Mouse (Mus musculus): ENCODE measurements around the gene Ptpre. TPM values are rescaled to one million over a fixed set of nuclear protein-coding genes. Genes with fewer than 3 reads are reported as not detected.
"Not testable (repeated sequence)": the region's sequence is repeated elsewhere in the genome, so short reads cannot be mapped to it uniquely, and the experiment has no call there.

Ptpre gene
- polyA plus RNA-seq, 1 experiment from 2014 or later, result 4.9 TPM

GRCm38 (mm10) chr7:135655113-135655512 lies 117.8 kb downstream of the Ptpre start:
- no peak overlapping the region for H3K4me3 ChIP-seq
- 80% methylated on average over 4 of the region's 4 CpGs for WGBS
- no peak for ATAC-seq (ENCODE audit: insufficient number of reproducible peaks, low FRiP score, low TSS enrichment, low read depth)
- H3K36me3 ChIP-seq, result no peaks in the 10 kb centered on the region
- no peak overlapping the region for H3K9ac ChIP-seq
- no peaks in the 10 kb centered on the region for H3K9me3 ChIP-seq
- no peak overlapping the region for H3K4me2 ChIP-seq
- H3K4me1 ChIP-seq, result peaks cover 12% of the 10 kb centered on the region
- no peak overlapping the region for H3K27ac ChIP-seq
- no peaks in the 10 kb centered on the region for H3K27me3 ChIP-seq

- Histone ChIP-seq H3K4me2 (no peak overlapping the region), H3K4me3 (no peak overlapping the region), H3K27me3 (no peaks in the 10 kb centered on the region), H3K36me3 (no peaks in the 10 kb centered on the region), H3K9ac (no peak overlapping the region), H3K4me1 (peaks cover 2% of the 10 kb centered on the region), H3K9me3 (no peaks in the 10 kb centered on the region), H3K27ac (no peak overlapping the region)
- no peak for ATAC-seq (ENCODE audit: insufficient number of reproducible peaks, low FRiP score, low TSS enrichment, low read depth)
- WGBS, result 89% methylated on average over 7 of the region's 7 CpGs
Observed at GRCm38 (mm10) chr7:135658150-135658549, 120.9 kb downstream of the Ptpre start.

GRCm38 (mm10) chr7:135659314-135659935 lies 122.1 kb downstream of the Ptpre start:
- no peaks in the 10 kb centered on the region for H3K36me3 ChIP-seq
- no peaks in the 10 kb centered on the region for H3K9me3 ChIP-seq
- no peaks in the 10 kb centered on the region for H3K4me1 ChIP-seq
- no peak for ATAC-seq (ENCODE audit: insufficient number of reproducible peaks, low FRiP score, low TSS enrichment, low read depth)
- no peaks in the 10 kb centered on the region for H3K27me3 ChIP-seq
- H3K9ac ChIP-seq, result no peak overlapping the region
- WGBS, result 79% methylated on average over 5 of the region's 5 CpGs
- no peak overlapping the region for H3K4me2 ChIP-seq
- H3K27ac ChIP-seq, result no peak overlapping the region
- no peak overlapping the region for H3K4me3 ChIP-seq

DNA sequence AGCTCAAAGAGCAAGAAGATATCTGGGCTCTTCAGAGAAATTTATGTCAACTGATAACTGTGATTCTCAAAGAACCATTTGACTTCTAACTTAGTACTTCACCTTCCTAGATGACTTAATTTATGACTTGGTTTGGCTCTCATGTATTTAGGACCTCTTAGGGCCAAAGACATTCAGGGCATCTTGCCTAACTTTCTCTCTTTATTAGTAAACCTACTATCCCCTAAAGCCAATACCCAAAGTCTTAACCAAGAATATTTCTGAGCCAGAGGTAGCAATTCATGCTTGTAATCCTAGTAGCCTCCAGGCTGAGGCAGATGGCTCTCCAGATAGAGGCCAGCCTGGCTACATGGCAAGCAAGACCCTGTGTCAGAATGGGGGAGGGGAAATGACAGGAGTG lies 123.0 kb downstream of the Ptpre start:
- no peaks in the 10 kb centered on the region for H3K4me1 ChIP-seq
- H3K27ac ChIP-seq, result no peak overlapping the region
- no peaks in the 10 kb centered on the region for H3K9me3 ChIP-seq
- H3K27me3 ChIP-seq, result no peaks in the 10 kb centered on the region
- H3K36me3 ChIP-seq, result no peaks in the 10 kb centered on the region
- no peak for ATAC-seq (ENCODE audit: insufficient number of reproducible peaks, low FRiP score, low TSS enrichment, low read depth)
- no peak overlapping the region for H3K4me3 ChIP-seq
- no peak overlapping the region for H3K4me2 ChIP-seq
- no peak overlapping the region for H3K9ac ChIP-seq

- H3K9ac ChIP-seq, result no peak overlapping the region
- no peak overlapping the region for H3K4me2 ChIP-seq
- H3K9me3 ChIP-seq, result no peaks in the 10 kb centered on the region
- H3K27me3 ChIP-seq, result no peaks in the 10 kb centered on the region
- no peaks in the 10 kb centered on the region for H3K36me3 ChIP-seq
- H3K4me3 ChIP-seq, result no peak overlapping the region
- H3K27ac ChIP-seq, result no peak overlapping the region
- H3K4me1 ChIP-seq, result no peaks in the 10 kb centered on the region; the same call in 1 of the 2 replicates
- WGBS, result 63% methylated on average over 7 of the region's 7 CpGs
- ATAC-seq (ENCODE audit: insufficient number of reproducible peaks, low FRiP score, low TSS enrichment, low read depth), result no peak
Observed at GRCm38 (mm10) chr7:135664211-135664610, 126.9 kb downstream of the Ptpre start.

- H3K4me3 ChIP-seq, result no peak overlapping the region
- H3K4me2 ChIP-seq, result no peak overlapping the region
- no peaks in the 10 kb centered on the region for H3K9me3 ChIP-seq
- no peaks in the 10 kb centered on the region for H3K36me3 ChIP-seq
- whole genome bisulfite sequencing, result 81% methylated on average over 2 of the region's 2 CpGs
- ATAC-seq (ENCODE audit: insufficient number of reproducible peaks, low FRiP score, low TSS enrichment, low read depth), result no peak
- no peak overlapping the region for H3K9ac ChIP-seq
- H3K27me3 ChIP-seq, result no peaks in the 10 kb centered on the region
- H3K27ac ChIP-seq, result no peak overlapping the region
- H3K4me1 ChIP-seq, result no peaks in the 10 kb centered on the region; the same call in 1 of the 2 replicates
Observed at GRCm38 (mm10) chr7:135666314-135666713, 129.0 kb downstream of the Ptpre start.

GRCm38 (mm10) chr7:135668852-135669739 lies 131.8 kb downstream of the Ptpre start:
- H3K36me3 ChIP-seq, result no peaks in the 10 kb centered on the region
- no peak overlapping the region for H3K4me2 ChIP-seq
- ATAC-seq (ENCODE audit: insufficient number of reproducible peaks, low FRiP score, low TSS enrichment, low read depth), result no peak
- H3K9me3 ChIP-seq, result no peaks in the 10 kb centered on the region
- no peak overlapping the region for H3K27ac ChIP-seq
- no peak overlapping the region for H3K4me3 ChIP-seq
- 33% methylated on average over 16 of the region's 16 CpGs for WGBS
- no peak overlapping the region for H3K9ac ChIP-seq
- no peaks in the 10 kb centered on the region for H3K27me3 ChIP-seq
- no peaks in the 10 kb centered on the region; the same call in 1 of the 2 replicates for H3K4me1 ChIP-seq

DNA sequence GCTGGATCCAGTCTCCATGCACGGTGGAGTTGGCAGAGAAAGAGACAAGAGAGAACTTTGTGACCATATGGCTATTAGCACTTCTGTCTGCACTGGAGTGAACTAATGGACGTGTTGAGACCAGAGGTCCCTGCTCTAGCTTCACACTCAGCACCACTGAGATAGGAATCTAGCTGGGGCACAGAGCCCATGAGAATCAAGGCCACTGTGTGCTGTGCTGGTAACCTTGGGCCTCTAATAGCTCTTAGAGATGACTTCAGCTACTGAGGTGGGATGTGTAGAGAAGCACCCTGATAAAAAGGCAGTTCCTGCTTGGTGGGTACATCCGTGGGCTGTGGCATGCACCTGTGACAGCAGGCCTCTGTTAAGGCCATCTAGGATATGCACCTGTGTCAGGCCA lies 136.3 kb downstream of the Ptpre start:
- no peak overlapping the region for H3K27ac ChIP-seq

DNA sequence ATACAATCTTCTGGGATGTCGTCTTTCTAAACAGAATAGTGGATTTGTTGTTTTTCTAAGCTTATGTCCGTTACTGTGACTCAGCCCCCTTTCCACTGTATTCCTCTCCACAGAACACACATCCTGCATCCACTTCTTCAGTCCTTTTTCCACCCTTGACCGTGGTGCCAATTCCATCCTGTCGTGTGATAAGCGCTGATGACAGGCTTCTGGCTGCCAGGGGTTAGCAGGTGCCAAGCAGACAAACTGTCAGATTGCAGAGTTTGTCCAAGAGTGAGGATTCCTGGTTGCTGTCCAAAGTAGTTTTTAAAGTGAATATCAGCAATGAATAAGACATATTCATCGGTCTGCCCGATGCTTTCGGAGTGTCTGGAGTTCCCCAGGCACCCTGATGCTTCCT lies 139.4 kb downstream of the Ptpre start:
- 76% methylated on average over 8 of the region's 8 CpGs for WGBS
- H3K4me2 ChIP-seq, result no peak overlapping the region
- no peaks in the 10 kb centered on the region for H3K9me3 ChIP-seq
- no peaks in the 10 kb centered on the region for H3K27me3 ChIP-seq
- H3K9ac ChIP-seq, result no peak overlapping the region
- no peak overlapping the region for H3K27ac ChIP-seq
- H3K4me1 ChIP-seq, result no peaks in the 10 kb centered on the region
- no peak overlapping the region for H3K4me3 ChIP-seq
- ATAC-seq (ENCODE audit: insufficient number of reproducible peaks, low FRiP score, low TSS enrichment, low read depth), result no peak
- no peaks in the 10 kb centered on the region for H3K36me3 ChIP-seq

More for the DNA sequence above, 136.3 kb downstream of the Ptpre start:
- Histone ChIP-seq H3K36me3 (no peaks in the 10 kb centered on the region), H3K27me3 (no peaks in the 10 kb centered on the region), H3K9me3 (no peaks in the 10 kb centered on the region), H3K4me3 (no peak overlapping the region), H3K4me2 (no peak overlapping the region), H3K4me1 (no peaks in the 10 kb centered on the region; the same call in 1 of the 2 replicates), H3K9ac (no peak overlapping the region)
- no peak for ATAC-seq (ENCODE audit: insufficient number of reproducible peaks, low FRiP score, low TSS enrichment, low read depth)
- WGBS, result 57% methylated on average over 3 of the region's 3 CpGs

DNA sequence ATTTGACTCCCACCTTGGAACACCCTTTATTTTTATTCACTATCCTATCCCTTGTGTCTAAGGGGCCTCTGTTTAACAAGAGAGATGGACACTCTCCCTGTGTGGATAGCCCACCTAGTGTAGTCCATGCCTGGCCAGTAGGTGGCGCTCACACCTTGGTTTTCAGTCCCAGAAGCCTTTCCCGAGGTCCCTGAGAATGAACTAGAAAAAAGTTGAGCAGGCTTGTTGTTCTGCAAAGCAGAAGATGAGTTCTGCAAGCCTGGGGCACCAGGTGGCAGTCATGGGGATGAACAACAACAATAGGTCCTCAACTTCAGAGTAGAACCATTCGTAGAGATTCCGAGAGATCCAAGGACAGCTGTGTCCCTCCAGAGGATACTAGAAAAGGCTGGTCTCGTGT lies 143.1 kb downstream of the Ptpre start:
- no peak for ATAC-seq (ENCODE audit: insufficient number of reproducible peaks, low FRiP score, low TSS enrichment, low read depth)
- peaks cover 6% of the 10 kb centered on the region for H3K36me3 ChIP-seq
- no peaks in the 10 kb centered on the region for H3K27me3 ChIP-seq
- H3K4me2 ChIP-seq, result no peak overlapping the region
- H3K27ac ChIP-seq, result no peak overlapping the region
- no peaks in the 10 kb centered on the region for H3K4me1 ChIP-seq
- H3K9me3 ChIP-seq, result no peaks in the 10 kb centered on the region
- 70% methylated on average over 5 of the region's 5 CpGs for WGBS
- H3K4me3 ChIP-seq, result no peak overlapping the region
- H3K9ac ChIP-seq, result no peak overlapping the region

DNA sequence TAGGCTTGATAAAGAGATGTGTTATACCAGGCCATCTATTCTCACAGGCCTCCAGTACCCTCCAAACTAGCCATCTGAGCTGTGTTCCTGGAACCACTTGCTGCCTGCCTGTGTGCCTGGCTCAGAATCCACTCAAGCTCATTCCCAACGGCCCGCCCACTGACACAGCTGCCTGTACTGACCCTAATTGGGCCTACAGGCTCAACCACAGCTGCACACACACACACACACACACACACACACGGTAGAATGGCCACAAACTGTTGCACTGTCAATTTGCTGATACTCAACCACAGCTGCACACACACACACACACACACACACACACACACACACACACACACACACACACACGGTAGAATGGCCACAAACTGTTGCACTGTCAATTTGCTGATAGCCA lies 146.8 kb downstream of the Ptpre start:
- H3K27ac ChIP-seq; ATAC-seq (ENCODE audit: insufficient number of reproducible peaks, low FRiP score, low TSS enrichment, low read depth); H3K27me3 ChIP-seq; H3K4me1 ChIP-seq; H3K4me2 ChIP-seq; H3K9me3 ChIP-seq; H3K4me3 ChIP-seq; H3K9ac ChIP-seq: not testable (repeated sequence)
- peaks cover 37% of the 10 kb centered on the region for H3K36me3 ChIP-seq
- 49% methylated on average over 4 of the region's 4 CpGs for WGBS

DNA sequence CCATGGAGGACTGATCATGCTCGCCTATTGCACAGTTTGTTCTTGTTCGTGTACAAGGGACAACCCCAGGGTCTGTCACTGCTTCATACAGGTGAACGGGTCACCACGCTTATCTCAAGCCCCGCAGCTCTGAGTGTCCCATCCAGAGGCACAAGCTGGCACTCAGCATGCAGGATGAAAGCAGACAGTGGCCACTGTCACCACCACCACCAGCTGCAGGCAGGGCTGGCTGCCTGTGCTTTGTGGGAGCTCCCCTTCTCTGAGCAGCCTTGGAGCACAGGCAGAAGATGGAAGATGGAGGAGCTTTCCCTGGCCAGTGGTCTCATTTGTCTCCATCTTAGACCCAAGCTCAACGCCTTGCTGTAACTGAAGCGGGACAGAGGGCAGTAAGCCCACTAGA lies 147.7 kb downstream of the Ptpre start:
- Histone ChIP-seq H3K9ac (no peak overlapping the region), H3K4me2 (no peak overlapping the region), H3K36me3 (peaks cover 42% of the 10 kb centered on the region), H3K4me1 (no peaks in the 10 kb centered on the region), H3K27me3 (no peaks in the 10 kb centered on the region), H3K27ac (no peak overlapping the region), H3K4me3 (no peak overlapping the region), H3K9me3 (no peaks in the 10 kb centered on the region)
- ATAC-seq (ENCODE audit: insufficient number of reproducible peaks, low FRiP score, low TSS enrichment, low read depth), result no peak
- 86% methylated on average over 7 of the region's 7 CpGs for WGBS

All from limb, embryonic 15.5 days (tissue).